Mouse (Mus musculus) lung, embryonic 16.5 days (tissue): ENCODE data around the gene Gm21958. TPM values are rescaled to one million over a fixed set of nuclear protein-coding genes. Genes with fewer than 3 reads are reported as not detected.

ENCODE experiments used
- ATAC-seq: fragments of 200-750 bp; cut with Nextera tagmentation; 2 replicates; pipeline ENCODE4 v1.8.0; 2017; ENCODE audit warnings: low read depth, mild to moderate bottlenecking, moderate library complexity
- H3K27ac ChIP-seq: fragments of 300-500 bp; sonication (generic); 2 replicates; pipeline ENCODE4 v1.5.1; 2014; ENCODE audit warnings: mild to moderate bottlenecking, control low read depth, low read length
- H3K27me3 ChIP-seq: fragments of 300-500 bp; sonication (generic); 2 replicates; pipeline ENCODE4 v1.6.1; 2014; ENCODE audit warnings: low read depth, low read length, mixed read lengths; ENCODE audit not compliant: control insufficient read depth, insufficient read depth
- H3K36me3 ChIP-seq: fragments of 300-500 bp; sonication (generic); 2 replicates; pipeline ENCODE4 v1.6.1; 2014; ENCODE audit warnings: low read length; ENCODE audit not compliant: control insufficient read depth, insufficient read depth
- H3K4me1 ChIP-seq: fragments of 300-500 bp; sonication (generic); replicated peaks from 2 replicates; pipeline ENCODE4 v1.6.1; 2014; ENCODE audit warnings: low read length, mixed read lengths; ENCODE audit not compliant: control insufficient read depth, insufficient read depth
- H3K4me2 ChIP-seq: fragments of 300-500 bp; sonication (generic); 2 replicates; pipeline ENCODE4 v1.6.1; 2014; ENCODE audit warnings: low read depth, low read length, control low read depth
- H3K4me3 ChIP-seq: fragments of 300-500 bp; sonication (generic); 2 replicates; pipeline ENCODE4 v1.5.1; 2014; ENCODE audit warnings: mild to moderate bottlenecking, low read length, control low read depth
- H3K9ac ChIP-seq: fragments of 300-500 bp; sonication (generic); 2 replicates; pipeline ENCODE4 v1.6.1; 2014; ENCODE audit warnings: low read length, control low read depth
- H3K9me3 ChIP-seq: fragments of 300-500 bp; sonication (generic); 2 replicates; pipeline ENCODE4 v1.6.1; 2016; ENCODE audit warnings: low read length; ENCODE audit not compliant: control insufficient read depth
- WGBS: fragments of 180-500 bp; shearing (Covaris S2); extraction: QIAGEN DNeasy Blood & Tissue Kit; methylation state at CpG from one replicate; pipeline ENCODE4 v1.1.7; 2014; 5-methylcytosine and 5-hydroxymethylcytosine counted together
- polyA plus RNA-seq: library from polyadenylated mRNA; unstranded; fragments of >200 nt; fragmentation: Nextera tagmentation; extraction: Ambion mirVana; gene quantifications from 2 replicates; pipeline ENCODE4 v1.2.1, GENCODE M21; 2015

Gene Gm21958
- polyA plus RNA-seq, 1 experiment from 2014 or later, result 0.67 TPM

- Histone ChIP-seq H3K9ac (peak overlapping the region; percentile 85), H3K27me3 (no peaks in the 10 kb centered on the region), H3K4me1 (peaks cover 6% of the 10 kb centered on the region; the same call in 1 of the 2 replicates), H3K4me3 (peak overlapping the region; percentile 84), H3K36me3 (peaks cover 8% of the 10 kb centered on the region; the same call in 1 of the 2 replicates), H3K4me2 (peak overlapping the region; percentile 61), H3K27ac (peak overlapping the region; percentile 92), H3K9me3 (no peaks in the 10 kb centered on the region)
- under 1% methylated on average over 8 of the region's 8 CpGs for WGBS
- ATAC-seq, result peak; percentile 3; the same call in 1 of the 2 replicates
Observed at GRCm38 (mm10) chr3:54693056-54693415, 21.1 kb downstream of the Gm21958 start.

- WGBS, result under 1% methylated on average over 65 of the region's 65 CpGs
Observed at GRCm38 (mm10) chr3:54692202-54693055, 21.7 kb downstream of the Gm21958 start, which contains the start of gene Supt20. Gene Supt20 (plus strand): TSS chr3:54692807.

GRCm38 (mm10) chr3:54689091-54689490 is 25.1 kb downstream of the Gm21958 start:
- Histone ChIP-seq H3K4me1 (no peaks in the 10 kb centered on the region), H3K4me3 (no peak overlapping the region), H3K4me2 (no peak overlapping the region), H3K27ac (no peak overlapping the region), H3K9me3 (no peaks in the 10 kb centered on the region), H3K36me3 (no peaks in the 10 kb centered on the region), H3K27me3 (no peaks in the 10 kb centered on the region), H3K9ac (no peak overlapping the region)
- no peak for ATAC-seq
- WGBS, result 31% methylated on average over 2 of the region's 2 CpGs

More at GRCm38 (mm10) chr3:54692202-54693055, 21.7 kb downstream of the Gm21958 start, which contains the start of gene Supt20:
- Histone ChIP-seq H3K27me3 (no peaks in the 10 kb centered on the region), H3K36me3 (peaks cover 8% of the 10 kb centered on the region; the same call in 1 of the 2 replicates), H3K27ac (peak within 1 kb of the TSS; percentile 92), H3K4me1 (peaks cover 6% of the 10 kb centered on the region; the same call in 1 of the 2 replicates), H3K4me2 (peak within 1 kb of the TSS; percentile 93), H3K4me3 (peak within 1 kb of the TSS; percentile 84), H3K9ac (peak within 1 kb of the TSS; percentile 85), H3K9me3 (no peaks in the 10 kb centered on the region)
- peak; percentile 99 for ATAC-seq

- H3K4me3 ChIP-seq, result no peak overlapping the region
- H3K27ac ChIP-seq, result no peak overlapping the region
- no peaks in the 10 kb centered on the region for H3K4me1 ChIP-seq
- H3K9ac ChIP-seq, result no peak overlapping the region
- H3K9me3 ChIP-seq, result no peaks in the 10 kb centered on the region
- no peak overlapping the region for H3K4me2 ChIP-seq
- H3K27me3 ChIP-seq, result no peaks in the 10 kb centered on the region; the same call in 1 of the 2 replicates
- H3K36me3 ChIP-seq, result no peaks in the 10 kb centered on the region
- no peak for ATAC-seq
- WGBS, result 46% methylated on average over 2 of the region's 2 CpGs
Observed at GRCm38 (mm10) chr3:54687245-54687644, 26.9 kb downstream of the Gm21958 start.

GRCm38 (mm10) chr3:54685202-54685601 is 29.0 kb downstream of the Gm21958 start:
- WGBS, result 87% methylated on average over 3 of the region's 3 CpGs

GRCm38 (mm10) chr3:54681310-54682204 is 32.6 kb downstream of the Gm21958 start:
- no peaks in the 10 kb centered on the region for H3K4me1 ChIP-seq
- H3K9ac ChIP-seq, result no peak overlapping the region

More at GRCm38 (mm10) chr3:54685202-54685601, 29.0 kb downstream of the Gm21958 start:
- Histone ChIP-seq H3K4me2 (no peak overlapping the region), H3K4me3 (no peak overlapping the region), H3K4me1 (no peaks in the 10 kb centered on the region), H3K36me3 (no peaks in the 10 kb centered on the region), H3K27ac (no peak overlapping the region), H3K9me3 (no peaks in the 10 kb centered on the region), H3K9ac (no peak overlapping the region), H3K27me3 (no peaks in the 10 kb centered on the region; the same call in 1 of the 2 replicates)
- ATAC-seq, result no peak

GRCm38 (mm10) chr3:54676818-54677217 is 37.3 kb downstream of the Gm21958 start:
- no peaks in the 10 kb centered on the region for H3K4me1 ChIP-seq
- H3K27me3 ChIP-seq, result no peaks in the 10 kb centered on the region
- no peak overlapping the region for H3K9ac ChIP-seq
- no peaks in the 10 kb centered on the region for H3K36me3 ChIP-seq
- no peak overlapping the region for H3K4me3 ChIP-seq
- WGBS, result 78% methylated on average over 2 of the region's 2 CpGs
- no peak overlapping the region for H3K4me2 ChIP-seq
- no peaks in the 10 kb centered on the region for H3K9me3 ChIP-seq
- ATAC-seq, result no peak
- H3K27ac ChIP-seq, result no peak overlapping the region

More at GRCm38 (mm10) chr3:54681310-54682204, 32.6 kb downstream of the Gm21958 start:
- Histone ChIP-seq H3K36me3 (no peaks in the 10 kb centered on the region), H3K27me3 (no peaks in the 10 kb centered on the region; the same call in 1 of the 2 replicates), H3K27ac (no peak overlapping the region), H3K9me3 (no peaks in the 10 kb centered on the region), H3K4me3 (no peak overlapping the region), H3K4me2 (no peak overlapping the region)
- ATAC-seq, result no peak
- 47% methylated on average over 6 of the region's 6 CpGs for WGBS

GRCm38 (mm10) chr3:54672557-54673529 is 41.3 kb downstream of the Gm21958 start:
- no peak overlapping the region for H3K27ac ChIP-seq
- no peak overlapping the region for H3K4me3 ChIP-seq
- no peak for ATAC-seq
- H3K9ac ChIP-seq, result no peak overlapping the region
- no peak overlapping the region for H3K4me2 ChIP-seq
- 37% methylated on average over 13 of the region's 13 CpGs for WGBS
- no peaks in the 10 kb centered on the region for H3K4me1 ChIP-seq
- no peaks in the 10 kb centered on the region for H3K9me3 ChIP-seq
- H3K27me3 ChIP-seq, result no peaks in the 10 kb centered on the region
- H3K36me3 ChIP-seq, result no peaks in the 10 kb centered on the region
